Mouse (Mus musculus) limb, embryonic 12.5 days (tissue): ENCODE data around the gene 2310022B05Rik. TPM values are rescaled to one million over a fixed set of nuclear protein-coding genes. Genes with fewer than 3 reads are reported as not detected.

Experiments
- ATAC-seq: fragments of 200-750 bp; cut with Nextera tagmentation; 2 replicates; pipeline ENCODE4 v1.8.0; 2017; ENCODE audit warnings: low read depth, moderate TSS enrichment; ENCODE audit not compliant: insufficient number of reproducible peaks, insufficient read depth, low FRiP score, low TSS enrichment
- H3K27ac ChIP-seq: fragments of 300-500 bp; sonication (generic); 2 replicates; pipeline ENCODE4 v1.5.1; 2016; ENCODE audit warnings: mild to moderate bottlenecking, moderate library complexity
- H3K27me3 ChIP-seq: fragments of 300-500 bp; sonication (generic); 2 replicates; pipeline ENCODE4 v1.6.1; 2016; ENCODE audit warnings: mild to moderate bottlenecking, moderate library complexity
- H3K36me3 ChIP-seq: fragments of 300-500 bp; sonication (generic); 2 replicates; pipeline ENCODE4 v1.6.1; 2016; ENCODE audit warnings: mild to moderate bottlenecking, moderate library complexity
- H3K4me1 ChIP-seq: fragments of 300-500 bp; sonication (generic); replicated peaks from 2 replicates; pipeline ENCODE4 v1.6.1; 2016
- H3K4me2 ChIP-seq: fragments of 300-500 bp; sonication (generic); 2 replicates; pipeline ENCODE4 v1.6.1; 2016; ENCODE audit warnings: mild to moderate bottlenecking, moderate library complexity
- H3K4me3 ChIP-seq: fragments of 300-500 bp; sonication (generic); replicated peaks from 2 replicates; pipeline ENCODE4 v1.5.1; 2016; ENCODE audit warnings: mild to moderate bottlenecking
- H3K9ac ChIP-seq: fragments of 300-500 bp; sonication (generic); replicated peaks from 2 replicates; pipeline ENCODE4 v1.6.1; 2016; ENCODE audit warnings: mild to moderate bottlenecking, moderate library complexity
- H3K9me3 ChIP-seq: fragments of 300-500 bp; sonication (generic); 2 replicates; pipeline ENCODE4 v1.6.1; 2016; ENCODE audit warnings: mild to moderate bottlenecking, moderate library complexity
- WGBS: fragments of 180-500 bp; shearing (Covaris S2); methylation state at CpG from one replicate; pipeline ENCODE4 v1.1.7; 2016; 5-methylcytosine and 5-hydroxymethylcytosine counted together
- polyA plus RNA-seq: library from polyadenylated mRNA; unstranded; fragments of >200 nt; fragmentation: Nextera tagmentation; extraction: Ambion mirVana; gene quantifications from 2 replicates; pipeline ENCODE4 v1.2.1, GENCODE M21; 2016

2310022B05Rik gene
- polyA plus RNA-seq, result 29.1 and 33.1 TPM in 2 replicates

DNA sequence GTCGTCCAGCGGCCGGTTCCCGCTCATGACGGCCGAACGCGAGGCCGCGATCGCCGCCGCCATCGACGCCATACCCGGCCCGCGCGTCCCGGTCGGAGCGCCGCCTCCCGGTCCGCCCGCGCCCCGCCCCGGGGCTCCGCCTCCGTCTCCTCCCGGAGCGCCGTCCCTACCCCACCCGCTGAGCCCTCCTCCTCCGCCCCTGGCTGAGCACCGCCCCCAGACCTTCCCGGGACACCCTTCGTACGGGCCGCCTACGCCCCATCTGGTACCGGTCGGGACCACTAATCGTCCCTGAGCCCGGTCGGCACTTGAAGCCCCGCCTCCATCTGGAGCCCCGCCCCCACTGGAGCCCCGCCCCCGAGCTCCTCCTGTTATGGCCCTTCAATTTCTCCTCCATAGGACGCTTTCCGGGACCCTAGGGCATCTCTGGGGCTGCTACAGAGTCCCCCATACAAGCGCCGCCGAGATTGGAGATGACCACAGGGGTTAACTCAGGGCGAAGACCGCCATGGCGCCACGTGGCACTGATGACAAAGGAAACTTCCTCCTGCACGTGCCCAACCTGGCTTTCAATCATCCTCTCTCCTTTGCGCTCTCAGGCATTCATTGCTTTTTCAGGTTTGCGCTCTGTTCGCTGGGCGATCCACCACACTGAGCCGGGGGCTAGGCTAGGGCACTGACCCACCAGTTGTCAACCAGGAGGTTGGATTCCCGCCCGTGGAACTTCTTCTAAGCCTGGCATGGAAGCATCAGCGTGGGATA is at the start of gene 2310022B05Rik:
Gene 2310022B05Rik (minus strand): TSS at position 258 of the 762 bp plus-strand sequence.
- Histone ChIP-seq H3K27me3 (no peaks in the 10 kb centered on the region), H3K4me1 (peaks cover 41% of the 10 kb centered on the region), H3K4me3 (peak within 1 kb of the TSS; percentile 89), H3K9me3 (no peaks in the 10 kb centered on the region), H3K9ac (peak within 1 kb of the TSS; percentile 93), H3K36me3 (peaks cover 6% of the 10 kb centered on the region; the same call in 1 of the 2 replicates), H3K27ac (peak within 1 kb of the TSS; percentile 87), H3K4me2 (peak within 1 kb of the TSS; percentile 84)
- 1% methylated on average over 69 of the region's 69 CpGs for WGBS
- peak; percentile 95 for ATAC-seq

DNA sequence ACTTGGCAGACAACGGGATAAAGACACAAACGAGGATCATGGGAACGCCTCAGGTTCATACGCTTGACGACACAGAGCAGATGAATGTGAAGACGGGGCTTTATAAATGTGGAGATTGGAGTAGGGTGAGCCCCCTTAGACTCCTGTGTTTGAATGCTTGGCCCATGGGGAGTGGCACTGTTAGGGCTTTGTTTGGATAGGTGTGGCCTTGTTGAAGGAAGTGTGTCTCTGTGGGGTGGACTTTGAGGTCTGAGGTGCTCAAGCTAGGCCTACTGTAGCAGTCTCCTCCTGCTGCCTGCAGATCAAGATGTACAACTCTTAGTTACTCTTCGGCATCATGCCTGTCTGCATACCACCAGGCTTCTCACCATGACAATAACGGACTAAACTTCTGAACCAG is 42.7 kb upstream of the 2310022B05Rik start:
- Histone ChIP-seq H3K9me3 (no peaks in the 10 kb centered on the region), H3K27me3 (no peaks in the 10 kb centered on the region), H3K4me2 (no peak overlapping the region), H3K4me1 (no peaks in the 10 kb centered on the region), H3K9ac (no peak overlapping the region), H3K4me3 (no peak overlapping the region), H3K27ac (no peak overlapping the region), H3K36me3 (peaks cover 73% of the 10 kb centered on the region)
- WGBS, result 95% methylated on average over 8 of the region's 8 CpGs
- ATAC-seq, result no peak

DNA sequence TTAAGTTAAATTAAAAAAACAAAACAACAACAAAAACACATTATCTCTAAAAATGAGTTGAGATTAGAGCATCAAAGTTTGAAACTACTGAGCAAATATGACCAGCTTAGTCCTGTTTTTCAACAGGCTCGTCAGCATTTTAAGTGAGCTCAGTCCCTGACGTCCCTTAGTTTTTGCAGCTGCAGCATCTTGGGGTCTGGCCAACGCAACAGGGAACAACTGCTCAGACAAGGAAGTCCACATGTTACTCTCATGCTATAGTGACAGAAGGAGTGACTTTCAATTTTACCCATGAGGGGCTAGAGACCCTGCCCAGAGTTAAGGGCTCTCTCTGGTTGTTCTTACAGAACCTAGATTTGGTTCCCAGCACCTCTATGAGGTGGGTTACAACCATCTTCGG is 41.2 kb upstream of the 2310022B05Rik start:
- H3K4me1 ChIP-seq, result no peaks in the 10 kb centered on the region
- H3K4me2 ChIP-seq, result no peak overlapping the region
- H3K9ac ChIP-seq, result no peak overlapping the region
- peaks cover 74% of the 10 kb centered on the region for H3K36me3 ChIP-seq
- no peaks in the 10 kb centered on the region for H3K27me3 ChIP-seq
- no peak overlapping the region for H3K27ac ChIP-seq
- no peak for ATAC-seq
- H3K4me3 ChIP-seq, result no peak overlapping the region
- no peaks in the 10 kb centered on the region for H3K9me3 ChIP-seq
- WGBS, result 91% methylated on average over 4 of the region's 4 CpGs

DNA sequence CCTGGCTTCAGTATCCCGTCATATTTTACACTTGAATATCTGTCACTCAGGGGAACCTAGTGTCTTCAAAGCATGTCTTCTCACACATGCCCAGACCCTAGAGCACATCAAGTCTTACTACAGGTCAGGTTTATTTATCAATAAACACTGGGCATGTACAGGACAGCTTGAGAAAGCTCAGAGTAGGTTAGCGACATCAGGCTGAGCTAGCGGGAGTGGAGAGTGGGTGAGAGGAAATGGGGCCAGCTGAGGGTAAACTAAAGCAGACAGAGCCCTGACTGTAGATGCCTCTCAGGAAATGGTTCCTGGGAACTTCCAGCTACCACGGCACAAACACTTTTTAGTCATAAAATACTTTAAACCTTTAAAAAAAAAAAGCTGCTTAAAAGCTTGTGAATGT is 40.4 kb upstream of the 2310022B05Rik start:
- H3K27me3 ChIP-seq, result no peaks in the 10 kb centered on the region
- 60% methylated on average over 4 of the region's 4 CpGs for whole genome bisulfite sequencing

DNA sequence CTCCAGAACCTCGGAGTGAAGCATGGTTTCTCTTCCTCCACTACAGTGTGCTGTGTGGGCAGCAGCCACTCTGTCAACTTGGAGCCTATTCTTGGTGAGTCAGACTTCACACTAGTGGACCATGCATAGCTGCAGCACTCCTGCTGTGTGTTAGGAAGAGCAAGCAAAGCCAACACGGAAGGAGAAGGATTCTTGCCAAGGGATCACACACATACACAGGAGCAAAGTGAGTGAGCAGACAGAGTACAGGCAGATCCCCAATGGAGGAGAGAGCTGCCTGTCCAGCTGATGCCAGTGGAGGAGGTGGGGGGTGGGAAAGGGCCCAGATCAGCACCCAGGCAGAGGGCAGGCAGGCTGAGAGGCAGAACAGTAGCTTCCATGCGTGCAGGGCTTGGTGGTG is 39.0 kb upstream of the 2310022B05Rik start:
- peaks cover 81% of the 10 kb centered on the region for H3K36me3 ChIP-seq
- WGBS, result 90% methylated on average over 3 of the region's 3 CpGs
- no peak overlapping the region for H3K4me2 ChIP-seq
- H3K4me3 ChIP-seq, result no peak overlapping the region
- no peak overlapping the region for H3K27ac ChIP-seq
- no peaks in the 10 kb centered on the region for H3K4me1 ChIP-seq
- no peaks in the 10 kb centered on the region for H3K9me3 ChIP-seq
- no peak for ATAC-seq
- no peaks in the 10 kb centered on the region for H3K27me3 ChIP-seq
- no peak overlapping the region for H3K9ac ChIP-seq

More for the DNA sequence above, 40.4 kb upstream of the 2310022B05Rik start:
- Histone ChIP-seq H3K9ac (no peak overlapping the region), H3K36me3 (peaks cover 72% of the 10 kb centered on the region), H3K4me2 (no peak overlapping the region), H3K9me3 (no peaks in the 10 kb centered on the region), H3K4me3 (no peak overlapping the region), H3K4me1 (no peaks in the 10 kb centered on the region), H3K27ac (no peak overlapping the region)
- no peak for ATAC-seq

DNA sequence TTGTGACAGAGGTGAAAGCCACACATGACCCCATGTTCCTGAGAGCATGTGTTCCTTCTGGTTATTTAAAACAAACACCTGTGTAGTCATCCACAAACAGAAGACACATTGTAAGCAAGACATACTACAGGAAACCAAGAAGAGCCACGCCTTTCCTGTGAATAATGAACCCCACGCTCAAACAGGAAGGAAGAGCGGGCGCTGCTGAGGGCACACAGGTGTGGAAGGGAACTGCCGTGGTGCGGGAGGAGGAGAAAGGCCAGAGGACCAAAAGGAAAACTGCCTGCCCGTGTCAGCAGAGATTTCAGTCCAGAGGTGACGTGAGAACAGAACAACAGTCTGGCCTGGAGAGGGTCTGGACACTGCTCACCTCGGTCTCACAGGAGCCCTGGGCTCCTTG is 37.9 kb upstream of the 2310022B05Rik start:
- Histone ChIP-seq H3K4me2 (no peak overlapping the region), H3K27me3 (no peaks in the 10 kb centered on the region), H3K27ac (no peak overlapping the region), H3K4me3 (no peak overlapping the region), H3K4me1 (no peaks in the 10 kb centered on the region), H3K9ac (no peak overlapping the region), H3K36me3 (peaks cover 80% of the 10 kb centered on the region), H3K9me3 (no peaks in the 10 kb centered on the region)
- 88% methylated on average over 9 of the region's 9 CpGs for WGBS
- no peak for ATAC-seq

DNA sequence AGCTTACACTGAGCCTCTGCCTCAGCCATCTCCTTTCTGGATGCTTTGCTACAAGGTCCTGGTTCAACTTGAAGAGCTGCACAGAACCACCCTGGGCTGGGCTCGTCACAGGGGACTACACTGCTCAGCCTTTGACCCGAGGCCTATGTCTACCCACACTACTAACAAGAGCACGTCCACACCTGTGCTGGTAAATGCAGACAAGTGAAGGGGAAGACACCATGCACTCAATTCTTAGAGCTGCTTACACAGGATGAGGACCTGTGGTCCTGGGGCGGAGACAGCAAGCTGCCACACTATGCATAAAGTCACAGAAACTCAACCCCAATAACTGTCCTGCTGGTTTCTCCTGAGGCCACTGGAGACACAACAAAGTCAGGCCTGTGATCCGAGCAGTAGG is 37.1 kb upstream of the 2310022B05Rik start:
- no peaks in the 10 kb centered on the region for H3K4me1 ChIP-seq
- no peak overlapping the region for H3K4me2 ChIP-seq
- ATAC-seq, result no peak
- H3K9ac ChIP-seq, result no peak overlapping the region
- peaks cover 77% of the 10 kb centered on the region for H3K36me3 ChIP-seq
- H3K27ac ChIP-seq, result no peak overlapping the region
- no peaks in the 10 kb centered on the region for H3K27me3 ChIP-seq
- no peaks in the 10 kb centered on the region for H3K9me3 ChIP-seq
- H3K4me3 ChIP-seq, result no peak overlapping the region
- 88% methylated on average over 5 of the region's 5 CpGs for WGBS

DNA sequence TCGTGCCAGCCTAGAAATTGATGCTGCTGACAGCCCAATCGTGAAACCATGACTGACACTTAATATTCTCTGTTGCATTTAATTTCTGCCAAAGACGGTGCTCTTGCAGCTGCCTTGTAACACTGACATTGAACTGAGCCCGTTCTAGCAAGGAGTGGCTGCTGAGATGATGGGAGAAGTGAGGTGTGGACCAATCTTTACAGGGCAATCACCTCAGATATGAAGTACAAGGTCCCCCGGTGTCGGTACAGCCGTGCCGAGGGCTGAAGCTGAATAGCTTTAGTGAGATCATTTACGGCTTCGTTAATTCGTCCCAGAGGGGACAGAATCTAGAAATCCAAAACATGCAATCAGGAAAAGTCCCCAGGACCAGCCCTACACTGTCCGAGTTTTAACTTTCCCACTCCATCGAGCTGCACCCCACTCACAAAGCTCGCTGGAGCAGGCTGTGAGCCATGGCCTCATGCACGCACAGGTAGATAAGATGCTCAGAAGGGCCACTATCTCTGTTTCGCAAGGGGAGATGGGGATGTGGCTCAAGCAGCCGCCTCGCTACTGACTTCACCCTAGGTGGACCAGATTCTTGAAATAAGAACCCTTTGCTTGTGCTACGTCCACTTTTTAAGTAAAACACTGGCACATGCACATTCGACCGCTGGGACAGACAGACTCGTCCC is 32.4 kb upstream of the 2310022B05Rik start:
- no peak overlapping the region for H3K4me2 ChIP-seq
- no peak overlapping the region for H3K4me3 ChIP-seq
- WGBS, result 89% methylated on average over 22 of the region's 22 CpGs
- H3K27ac ChIP-seq, result no peak overlapping the region
- peaks cover 77% of the 10 kb centered on the region for H3K36me3 ChIP-seq
- no peaks in the 10 kb centered on the region for H3K4me1 ChIP-seq
- no peak for ATAC-seq
- no peak overlapping the region for H3K9ac ChIP-seq
- no peaks in the 10 kb centered on the region for H3K27me3 ChIP-seq
- no peaks in the 10 kb centered on the region for H3K9me3 ChIP-seq

DNA sequence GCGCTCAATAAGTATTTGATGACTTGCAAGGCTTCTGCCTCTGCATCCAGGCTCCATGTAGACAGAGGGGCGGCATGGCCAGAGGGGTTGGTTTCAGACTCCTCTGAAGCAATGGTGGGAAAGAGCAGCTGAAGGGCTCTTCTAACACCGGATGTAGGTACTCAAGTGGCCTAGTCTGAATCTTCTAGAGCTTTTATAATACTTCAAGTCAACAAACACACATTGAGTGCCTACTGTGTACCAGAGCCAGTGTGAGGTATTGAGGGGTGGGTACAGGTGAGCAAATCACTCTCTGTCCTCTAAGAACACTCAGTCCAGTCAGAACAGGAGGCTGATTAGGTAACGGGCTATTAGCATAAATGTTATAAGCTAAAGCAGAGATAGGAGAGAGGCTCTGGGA is 28.5 kb upstream of the 2310022B05Rik start:
- H3K4me2 ChIP-seq, result no peak overlapping the region
- ATAC-seq, result no peak
- 97% methylated on average over 4 of the region's 4 CpGs for WGBS
- no peaks in the 10 kb centered on the region for H3K9me3 ChIP-seq
- H3K36me3 ChIP-seq, result peaks cover 55% of the 10 kb centered on the region
- no peaks in the 10 kb centered on the region for H3K27me3 ChIP-seq
- no peak overlapping the region for H3K4me3 ChIP-seq
- no peak overlapping the region for H3K9ac ChIP-seq
- H3K27ac ChIP-seq, result no peak overlapping the region
- no peaks in the 10 kb centered on the region for H3K4me1 ChIP-seq

DNA sequence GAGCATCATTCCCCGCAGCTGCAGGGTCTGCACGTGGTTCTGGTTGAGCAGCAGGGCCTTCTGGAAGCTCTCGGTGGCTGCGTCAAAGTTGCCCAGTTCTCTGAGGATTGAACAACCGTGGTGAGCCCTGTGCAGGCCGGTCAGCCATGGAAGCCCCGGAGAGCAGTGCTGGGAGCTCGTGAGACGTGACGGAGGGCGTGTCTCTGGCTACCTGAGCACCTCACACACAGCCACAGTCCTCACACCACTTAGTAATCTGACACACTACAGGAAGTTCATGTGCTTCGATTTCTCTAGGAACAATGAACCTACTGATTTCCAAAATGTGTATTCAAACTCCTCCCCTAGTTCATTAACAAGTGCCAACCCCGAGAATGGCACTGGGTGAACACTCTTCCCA is 25.7 kb upstream of the 2310022B05Rik start:
- no peak overlapping the region for H3K27ac ChIP-seq
- H3K4me3 ChIP-seq, result no peak overlapping the region
- no peaks in the 10 kb centered on the region for H3K27me3 ChIP-seq
- H3K4me1 ChIP-seq, result no peaks in the 10 kb centered on the region
- ATAC-seq, result no peak
- WGBS, result 91% methylated on average over 13 of the region's 13 CpGs
- no peak overlapping the region for H3K4me2 ChIP-seq
- H3K9me3 ChIP-seq, result no peaks in the 10 kb centered on the region
- peaks cover 65% of the 10 kb centered on the region for H3K36me3 ChIP-seq
- H3K9ac ChIP-seq, result no peak overlapping the region

DNA sequence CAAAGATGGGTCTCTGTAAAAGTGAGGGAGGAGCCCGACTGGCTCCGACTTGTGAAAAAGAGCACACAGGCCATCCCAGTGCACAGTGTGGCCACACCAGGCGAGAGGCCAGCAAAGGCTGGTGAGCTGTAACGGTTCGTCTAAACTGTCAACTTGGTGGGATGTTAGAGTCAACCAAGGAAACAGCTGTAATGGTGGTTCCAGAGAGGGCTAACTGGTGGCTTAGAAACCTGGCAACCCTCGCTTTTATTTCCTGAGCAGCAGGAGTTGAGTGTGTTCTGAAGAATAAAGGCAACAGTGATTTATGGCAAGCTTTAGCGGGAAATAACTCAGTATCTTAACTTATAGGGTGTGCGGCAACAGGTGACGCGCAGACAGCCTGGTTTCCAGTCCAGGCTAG is 19.0 kb upstream of the 2310022B05Rik start:
- WGBS, result 91% methylated on average over 10 of the region's 10 CpGs
- no peak overlapping the region for H3K27ac ChIP-seq
- no peaks in the 10 kb centered on the region for H3K27me3 ChIP-seq
- H3K4me3 ChIP-seq, result no peak overlapping the region
- H3K9ac ChIP-seq, result no peak overlapping the region
- no peaks in the 10 kb centered on the region for H3K9me3 ChIP-seq
- H3K4me2 ChIP-seq, result no peak overlapping the region
- ATAC-seq, result no peak
- peaks cover 88% of the 10 kb centered on the region for H3K36me3 ChIP-seq
- H3K4me1 ChIP-seq, result no peaks in the 10 kb centered on the region
